Mouse (Mus musculus) neutrophil, adult 83 days (primary cell): ENCODE data around the gene Olfr1322. TPM values are rescaled to one million over a fixed set of nuclear protein-coding genes. Genes with fewer than 3 reads are reported as not detected.

Experiments used
- total RNA-seq, 2 experiments: library from RNA; stranded (reverse); gene quantifications; one replicate each; pipeline ENCODE4 v1.2.4; 2023

The Olfr1322 gene
- not detected for total RNA-seq

DNA sequence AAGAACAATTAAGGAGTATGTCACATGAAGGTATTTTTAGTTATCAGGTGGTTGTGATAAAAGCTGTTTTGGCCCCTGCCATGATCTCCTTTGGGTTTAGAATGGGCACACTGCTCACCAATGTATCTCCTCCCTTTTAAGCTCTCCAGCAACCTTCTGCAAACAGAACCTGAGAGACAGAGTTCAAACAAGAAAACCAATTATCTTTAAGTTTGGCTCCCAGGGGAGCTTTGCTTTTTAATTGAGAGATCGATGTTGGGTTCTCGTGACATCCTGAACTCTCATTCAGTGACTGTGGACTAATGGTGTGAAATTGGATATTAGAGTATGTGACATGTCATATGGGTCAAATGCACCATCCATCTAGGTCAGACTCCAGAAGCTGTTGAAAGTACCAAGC lies at the start of gene Olfr1322:
TSS of gene Olfr1322 (minus strand) at position 101 of the 400 bp plus-strand sequence.

Other genes starting within 250 kb of the Olfr1322 start
- not detected for gene Olfr1320, start 219.2 kb downstream of the Olfr1322 start, total RNA-seq
- not detected for gene Olfr1321, start 156.4 kb downstream of the Olfr1322 start, total RNA-seq
- not detected for gene Igsf1, start 93.7 kb downstream of the Olfr1322 start, total RNA-seq
- gene Olfr1323, start 127.9 kb upstream of the Olfr1322 start, total RNA-seq = not detected